8 mouse cellular contexts compared by ENCODE assay signal in genomic region chr11:78536690-78537084, GRCm38 (mm10). TPM values are rescaled to one million over a fixed set of nuclear protein-coding genes. Genes with fewer than 3 reads are reported as not detected.
DNase-seq lines count a peak whose midpoint lies in the region; ATAC-seq and TF ChIP-seq lines count a peak whose summit lies in the region.

No protein-coding gene starts in this region.

- H3K4me2 ChIP-seq in kidney, postnatal 0 days (ENCODE audit: low read length): peak overlapping the region; percentile 64
- peak overlapping the region; percentile 59 for H3K4me2 ChIP-seq in hindbrain, embryonic 15.5 days
- H3K4me2 ChIP-seq in midbrain, embryonic 16.5 days (ENCODE audit: low read length): peak overlapping the region; percentile 91

- DNase-seq in kidney, postnatal 0 days (ENCODE audit: low spot score): peak; percentile 51
- no peak for DNase-seq in kidney, postnatal 25 days
- no peak for DNase-seq in urinary bladder, postnatal 36 days (ENCODE audit: low spot score in 2 of 2)
- no peak for DNase-seq in adrenal gland, adult 2 months

- H3K27me3 ChIP-seq in kidney, postnatal 0 days (ENCODE audit: insufficient read depth, low read length): no peaks in the 10 kb centered on the region
- H3K27me3 ChIP-seq in hindbrain, embryonic 15.5 days: no peaks in the 10 kb centered on the region
- no peaks in the 10 kb centered on the region for H3K27me3 ChIP-seq in midbrain, embryonic 16.5 days (ENCODE audit: control insufficient read depth, insufficient read depth, low read depth, low read length)

- peak; percentile 0; the same call in 1 of the 2 replicates for ATAC-seq in kidney, postnatal 0 days (replicated peaks; ENCODE audit: low FRiP score, low read depth)
- ATAC-seq in common myeloid progenitor, adult 5-6 weeks (replicated peaks; ENCODE audit: low read depth, poor library complexity, severe bottlenecking): peak; percentile 5; the same call in 1 of the 2 replicates
- ATAC-seq in hindbrain, embryonic 15.5 days (ENCODE audit: low FRiP score, low read depth): no peak
- no peak; the same call in 1 of the 2 replicates for ATAC-seq in midbrain, embryonic 16.5 days
- ATAC-seq in cerebellum, adult (ENCODE audit: insufficient number of reproducible peaks, low FRiP score, low TSS enrichment): no peak

- no peak for TF ChIP-seq CTCF in kidney, postnatal 0 days (IDR thresholded peaks at IDR 0.05; ENCODE audit: low read depth)

- H3K4me1 ChIP-seq in kidney, postnatal 0 days (replicated peaks; ENCODE audit: insufficient read depth, low read length): peaks cover 15% of the 10 kb centered on the region
- H3K4me1 ChIP-seq in hindbrain, embryonic 15.5 days (replicated peaks): peaks cover 32% of the 10 kb centered on the region
- H3K4me1 ChIP-seq in midbrain, embryonic 16.5 days (ENCODE audit: control insufficient read depth, insufficient read depth, low read length): peaks cover 29% of the 10 kb centered on the region

- 0 out of 2 replicates have a peak, but pooled peaks cover 6% of the 10 kb centered on the region for H3K36me3 ChIP-seq in kidney, postnatal 0 days (ENCODE audit: insufficient read depth, low read length)
- peaks cover 31% of the 10 kb centered on the region for H3K36me3 ChIP-seq in hindbrain, embryonic 15.5 days
- peaks cover 14% of the 10 kb centered on the region; the same call in 1 of the 2 replicates for H3K36me3 ChIP-seq in midbrain, embryonic 16.5 days (ENCODE audit: control insufficient read depth, insufficient read depth, low read length)

- H3K4me3 ChIP-seq in kidney, postnatal 0 days (replicated peaks; ENCODE audit: low read depth, low read length): peak overlapping the region; percentile 68
- H3K4me3 ChIP-seq in hindbrain, embryonic 15.5 days: peak overlapping the region; percentile 54
- peak overlapping the region; percentile 67 for H3K4me3 ChIP-seq in midbrain, embryonic 16.5 days (ENCODE audit: low read depth, low read length)

- H3K9ac ChIP-seq in kidney, postnatal 0 days (ENCODE audit: low read depth, low read length): peak overlapping the region; percentile 84
- peak overlapping the region; percentile 54 for H3K9ac ChIP-seq in hindbrain, embryonic 15.5 days
- peak overlapping the region; percentile 83 for H3K9ac ChIP-seq in midbrain, embryonic 16.5 days (ENCODE audit: low read depth, low read length)

- 0% methylated on average over 14 of the region's 14 CpGs for WGBS in kidney, postnatal 0 days
- 4% methylated on average over 14 of the region's 14 CpGs for WGBS in hindbrain, embryonic 15.5 days
- WGBS in midbrain, embryonic 16.5 days: 5% methylated on average over 14 of the region's 14 CpGs

- H3K27ac ChIP-seq in kidney, postnatal 0 days: peak overlapping the region; percentile 84
- peak overlapping the region; percentile 75 for H3K27ac ChIP-seq in hindbrain, embryonic 15.5 days (replicated peaks)
- peak overlapping the region; percentile 92 for H3K27ac ChIP-seq in midbrain, embryonic 16.5 days (ENCODE audit: low read length)

- no peaks in the 10 kb centered on the region for H3K9me3 ChIP-seq in kidney, postnatal 0 days (replicated peaks; ENCODE audit: low read length)
- H3K9me3 ChIP-seq in hindbrain, embryonic 15.5 days: no peaks in the 10 kb centered on the region
- no peaks in the 10 kb centered on the region for H3K9me3 ChIP-seq in midbrain, embryonic 16.5 days (replicated peaks; ENCODE audit: control insufficient read depth, low read length, poor library complexity, severe bottlenecking)

RNA-seq across cellular contexts. Expression of gene Ift20, which starts 0.5 kb away (rescaled TPM):
- 185 and 187 TPM in 2 replicates for polyA plus RNA-seq in kidney, postnatal 0 days (2015; fragmentation: Nextera tagmentation; extraction: Ambion mirVana)
- total RNA-seq in common myeloid progenitor, adult 5-6 weeks (2017): 150 and 174 TPM in 2 replicates
- 121 and 125 TPM in 2 replicates for polyA plus RNA-seq in hindbrain, embryonic 15.5 days (2015; fragmentation: Nextera tagmentation; extraction: Ambion mirVana)
- polyA plus RNA-seq in midbrain, embryonic 16.5 days (2015; fragmentation: Nextera tagmentation; extraction: Ambion mirVana): 130 and 137 TPM in 2 replicates
- total RNA-seq in adrenal gland, adult 2 months (2021): 100 to 1,000 TPM in 1 of 2 experiments, 10 to 100 TPM in 1; 81.7 to 109 TPM
- polyA plus RNA-seq in adrenal gland, adult 2 months (2012; rRNA removed): 86.5 and 115 TPM in 2 replicates

RNA-seq across cellular contexts. Expression of gene Tnfaip1, which starts 0.6 kb away (rescaled TPM):
- polyA plus RNA-seq in kidney, postnatal 0 days (2015; fragmentation: Nextera tagmentation; extraction: Ambion mirVana): 59.8 and 66.5 TPM in 2 replicates
- 2.0 and 4.2 TPM in 2 replicates for total RNA-seq in common myeloid progenitor, adult 5-6 weeks (2017)
- 63.0 and 64.6 TPM in 2 replicates for polyA plus RNA-seq in hindbrain, embryonic 15.5 days (2015; fragmentation: Nextera tagmentation; extraction: Ambion mirVana)
- 67.7 and 68.8 TPM in 2 replicates for polyA plus RNA-seq in midbrain, embryonic 16.5 days (2015; fragmentation: Nextera tagmentation; extraction: Ambion mirVana)
- 10 to 100 TPM; 36.1 to 48.2 TPM for total RNA-seq in adrenal gland, adult 2 months (2021)
- 22.2 and 22.7 TPM in 2 replicates for polyA plus RNA-seq in adrenal gland, adult 2 months (2012; rRNA removed)

RNA-seq across cellular contexts. Expression of gene Tmem97, which starts 13.9 kb away (rescaled TPM):
- polyA plus RNA-seq in kidney, postnatal 0 days (2015; fragmentation: Nextera tagmentation; extraction: Ambion mirVana): 61.0 and 65.8 TPM in 2 replicates
- total RNA-seq in common myeloid progenitor, adult 5-6 weeks (2017): 44.3 and 56.2 TPM in 2 replicates
- polyA plus RNA-seq in hindbrain, embryonic 15.5 days (2015; fragmentation: Nextera tagmentation; extraction: Ambion mirVana): 44.5 and 45.7 TPM in 2 replicates
- polyA plus RNA-seq in midbrain, embryonic 16.5 days (2015; fragmentation: Nextera tagmentation; extraction: Ambion mirVana): 33.8 and 41.7 TPM in 2 replicates
- 10 to 100 TPM; 44.7 to 49.4 TPM for total RNA-seq in adrenal gland, adult 2 months (2021)
- polyA plus RNA-seq in adrenal gland, adult 2 months (2012; rRNA removed): 33.7 and 39.6 TPM in 2 replicates

RNA-seq across cellular contexts. Expression of gene Poldip2, which starts 24.7 kb away (rescaled TPM):
- 173 and 191 TPM in 2 replicates for polyA plus RNA-seq in kidney, postnatal 0 days (2015; fragmentation: Nextera tagmentation; extraction: Ambion mirVana)
- total RNA-seq in common myeloid progenitor, adult 5-6 weeks (2017): 61.4 and 70.8 TPM in 2 replicates
- 181 and 189 TPM in 2 replicates for polyA plus RNA-seq in hindbrain, embryonic 15.5 days (2015; fragmentation: Nextera tagmentation; extraction: Ambion mirVana)
- polyA plus RNA-seq in midbrain, embryonic 16.5 days (2015; fragmentation: Nextera tagmentation; extraction: Ambion mirVana): 176 and 184 TPM in 2 replicates
- 100 to 1,000 TPM; 151 to 168 TPM for total RNA-seq in adrenal gland, adult 2 months (2021)
- 94.8 and 108 TPM in 2 replicates for polyA plus RNA-seq in adrenal gland, adult 2 months (2012; rRNA removed)

RNA-seq across cellular contexts. Expression of gene Tmem199, which starts 24.7 kb away (rescaled TPM):
- 56.0 and 58.9 TPM in 2 replicates for polyA plus RNA-seq in kidney, postnatal 0 days (2015; fragmentation: Nextera tagmentation; extraction: Ambion mirVana)
- total RNA-seq in common myeloid progenitor, adult 5-6 weeks (2017): 23.4 and 24.8 TPM in 2 replicates
- polyA plus RNA-seq in hindbrain, embryonic 15.5 days (2015; fragmentation: Nextera tagmentation; extraction: Ambion mirVana): 88.0 and 91.8 TPM in 2 replicates
- polyA plus RNA-seq in midbrain, embryonic 16.5 days (2015; fragmentation: Nextera tagmentation; extraction: Ambion mirVana): 95.5 and 96.6 TPM in 2 replicates
- total RNA-seq in adrenal gland, adult 2 months (2021): 10 to 100 TPM; 22.0 to 26.8 TPM
- polyA plus RNA-seq in adrenal gland, adult 2 months (2012; rRNA removed): 6.9 and 8.8 TPM in 2 replicates

Comparison
In these comparisons a context has a peak if more than half of its experiments do, and no peak if none do; other contexts are left out.
1. ATAC-seq: peak in kidney, postnatal 0 days (single experiment) and common myeloid progenitor, adult 5-6 weeks (single experiment); none in hindbrain, embryonic 15.5 days (single experiment), midbrain, embryonic 16.5 days (single experiment) and cerebellum, adult (single experiment).
2. Peak in every context shown above with its lines, with median percentiles within 50 percentile points of each other: H3K27ac ChIP-seq, H3K4me2 ChIP-seq, H3K4me3 ChIP-seq and H3K9ac ChIP-seq.